Mouse (Mus musculus) intestine, postnatal 0 days (tissue): ENCODE data around the gene Cacna1c. TPM values are rescaled to one million over a fixed set of nuclear protein-coding genes. Genes with fewer than 3 reads are reported as not detected.

ENCODE experiments used
- ATAC-seq: fragments of 200-750 bp; cut with Nextera tagmentation; 2 replicates; pipeline ENCODE4 v1.8.0; 2017; ENCODE audit warnings: mild to moderate bottlenecking, moderate TSS enrichment, moderate library complexity
- H3K27ac ChIP-seq: fragments of 300-500 bp; sonication (generic); 2 replicates; pipeline ENCODE4 v1.5.1; 2014; ENCODE audit warnings: mild to moderate bottlenecking, low read depth, low read length, moderate library complexity
- H3K27me3 ChIP-seq: fragments of 300-500 bp; sonication (generic); replicated peaks from 2 replicates; pipeline ENCODE4 v1.6.1; 2014; ENCODE audit warnings: low read length, mixed read lengths; ENCODE audit not compliant: control insufficient read depth, insufficient read depth
- H3K36me3 ChIP-seq: fragments of 300-500 bp; sonication (generic); 2 replicates; pipeline ENCODE4 v1.6.1; 2014; ENCODE audit warnings: mild to moderate bottlenecking, moderate library complexity; ENCODE audit not compliant: control insufficient read depth, insufficient read depth
- H3K4me1 ChIP-seq: fragments of 300-500 bp; sonication (generic); replicated peaks from 2 replicates; pipeline ENCODE4 v1.6.1; 2014; ENCODE audit warnings: antibody characterized with exemption, low read length, mixed read lengths; ENCODE audit not compliant: control insufficient read depth, insufficient read depth
- H3K4me2 ChIP-seq: fragments of 300-500 bp; sonication (generic); replicated peaks from 2 replicates; pipeline ENCODE4 v1.6.1; 2014; ENCODE audit warnings: low read depth, mild to moderate bottlenecking, moderate library complexity
- H3K4me3 ChIP-seq: fragments of 300-500 bp; sonication (generic); 2 replicates; pipeline ENCODE4 v1.5.1; 2014; ENCODE audit warnings: low read depth, low read length
- H3K9ac ChIP-seq: fragments of 300-500 bp; sonication (generic); 2 replicates; pipeline ENCODE4 v1.6.1; 2014; ENCODE audit warnings: mild to moderate bottlenecking, low read depth, low read length
- H3K9me3 ChIP-seq: fragments of 300-500 bp; sonication (generic); 2 replicates; pipeline ENCODE4 v1.6.1; 2016; ENCODE audit warnings: mixed run types; ENCODE audit not compliant: control insufficient read depth
- CTCF ChIP-seq: sonication (generic); IDR thresholded peaks from 2 replicates; pipeline ENCODE4 v1.5.1; 2016; ENCODE audit warnings: low read depth, mild to moderate bottlenecking, control low read depth, antibody characterized with exemption, moderate library complexity
- WGBS: fragments of 180-500 bp; shearing (Covaris S2); extraction: QIAGEN DNeasy Blood & Tissue Kit; methylation state at CpG from one replicate; pipeline ENCODE4 v1.1.7; 2014; 5-methylcytosine and 5-hydroxymethylcytosine counted together
- polyA plus RNA-seq: library from polyadenylated mRNA; unstranded; fragments of >200 nt; fragmentation: Nextera tagmentation; extraction: Ambion mirVana; gene quantifications from 2 replicates; pipeline ENCODE4 v1.2.1, GENCODE M21; 2015

Cacna1c gene
- polyA plus RNA-seq, 1 experiment from 2014 or later: 1.2 TPM

GRCm38 (mm10) chr6:119083559-119083958, 112.7 kb downstream of the Cacna1c start:
- H3K27me3 ChIP-seq: no peaks in the 10 kb centered on the region
- no peak overlapping the region for H3K4me3 ChIP-seq
- 41% methylated on average over 7 of the region's 7 CpGs for WGBS
- H3K9ac ChIP-seq: no peak overlapping the region
- 0 out of 2 replicates have a peak, but pooled peaks cover 4% of the 10 kb centered on the region for H3K4me1 ChIP-seq
- H3K4me2 ChIP-seq: no peak overlapping the region
- H3K27ac ChIP-seq: no peak overlapping the region
- no peak for ATAC-seq
- no peaks in the 10 kb centered on the region for H3K9me3 ChIP-seq
- TF ChIP-seq CTCF: no peak
- H3K36me3 ChIP-seq: no peaks in the 10 kb centered on the region

GRCm38 (mm10) chr6:119082662-119083061, 113.6 kb downstream of the Cacna1c start:
- 73% methylated on average over 8 of the region's 8 CpGs for WGBS
- Histone ChIP-seq H3K27me3 (no peaks in the 10 kb centered on the region), H3K4me2 (no peak overlapping the region), H3K27ac (no peak overlapping the region), H3K4me3 (no peak overlapping the region), H3K9me3 (no peaks in the 10 kb centered on the region), H3K36me3 (no peaks in the 10 kb centered on the region), H3K9ac (no peak overlapping the region), H3K4me1 (no peaks in the 10 kb centered on the region)
- TF ChIP-seq CTCF: no peak
- ATAC-seq: no peak

- Histone ChIP-seq H3K4me1 (no peaks in the 10 kb centered on the region), H3K36me3 (no peaks in the 10 kb centered on the region), H3K9me3 (no peaks in the 10 kb centered on the region), H3K27ac (no peak overlapping the region), H3K9ac (no peak overlapping the region), H3K4me2 (no peak overlapping the region), H3K27me3 (no peaks in the 10 kb centered on the region), H3K4me3 (no peak overlapping the region)
- no peak for ATAC-seq
- TF ChIP-seq CTCF: no peak
- WGBS: 89% methylated on average over 12 of the region's 12 CpGs
Observed at GRCm38 (mm10) chr6:119081650-119082049, 114.6 kb downstream of the Cacna1c start.

GRCm38 (mm10) chr6:119079626-119080025, 116.6 kb downstream of the Cacna1c start:
- Histone ChIP-seq H3K27me3 (no peaks in the 10 kb centered on the region), H3K4me3 (no peak overlapping the region), H3K4me2 (no peak overlapping the region), H3K27ac (no peak overlapping the region), H3K4me1 (no peaks in the 10 kb centered on the region), H3K9me3 (no peaks in the 10 kb centered on the region), H3K9ac (no peak overlapping the region), H3K36me3 (no peaks in the 10 kb centered on the region)
- ATAC-seq: no peak
- 70% methylated on average over 8 of the region's 8 CpGs for whole genome bisulfite sequencing
- TF ChIP-seq CTCF: no peak

- H3K4me3 ChIP-seq: no peak overlapping the region
- no peaks in the 10 kb centered on the region for H3K27me3 ChIP-seq
- WGBS: 52% methylated on average over 9 of the region's 9 CpGs
- no peak for TF ChIP-seq CTCF
- H3K9me3 ChIP-seq: no peaks in the 10 kb centered on the region
- H3K4me2 ChIP-seq: no peak overlapping the region
- H3K9ac ChIP-seq: no peak overlapping the region
- no peak for ATAC-seq
- H3K4me1 ChIP-seq: no peaks in the 10 kb centered on the region
- no peaks in the 10 kb centered on the region for H3K36me3 ChIP-seq
- no peak overlapping the region for H3K27ac ChIP-seq
Observed at GRCm38 (mm10) chr6:119078912-119079311, 117.3 kb downstream of the Cacna1c start.

- Histone ChIP-seq H3K4me1 (no peaks in the 10 kb centered on the region), H3K4me3 (no peak overlapping the region), H3K27ac (no peak overlapping the region), H3K9ac (no peak overlapping the region), H3K27me3 (no peaks in the 10 kb centered on the region), H3K4me2 (no peak overlapping the region), H3K36me3 (no peaks in the 10 kb centered on the region), H3K9me3 (no peaks in the 10 kb centered on the region)
- no peak for ATAC-seq
- no peak for TF ChIP-seq CTCF
- 83% methylated on average over 6 of the region's 6 CpGs for WGBS
Observed at GRCm38 (mm10) chr6:119077231-119077630, 119.0 kb downstream of the Cacna1c start.
